Mouse (Mus musculus) heart, adult 8-10 months (tissue): Measurements from ENCODE around the gene Olfr705. TPM values are rescaled to one million over a fixed set of nuclear protein-coding genes. Genes with fewer than 3 reads are reported as not detected.
"Not testable (repeated sequence)": the region's sequence is repeated elsewhere in the genome, so short reads cannot be mapped to it uniquely, and the experiment has no call there.

ENCODE experiments used
- DNase-seq: peaks from one replicate; pipeline ENCODE4 v3.0.0; 2022; ENCODE audit warnings: low spot score
- total RNA-seq, 4 experiments: library from RNA; stranded (reverse); gene quantifications; 2 replicates each; pipeline ENCODE4 v1.2.4; 2022

Olfr705 gene
- not detected for total RNA-seq

GRCm38 (mm10) chr7:106876791-106877190, at the start of gene Olfr705:
Gene Olfr705, minus strand, starts transcription at chr7:106876891.
- no peak for DNase-seq

- not testable (repeated sequence) for DNase-seq
Observed at GRCm38 (mm10) chr7:106920961-106921360, 44.3 kb upstream of the Olfr705 start.

GRCm38 (mm10) chr7:106907676-106908075, 31.0 kb upstream of the Olfr705 start, which contains the start of gene Olfr1532-ps1:
Gene Olfr1532-ps1, plus strand, starts transcription at chr7:106908001.
- no peak for DNase-seq

- DNase-seq: not testable (repeated sequence)
Observed at GRCm38 (mm10) chr7:106901141-106901540, 24.4 kb upstream of the Olfr705 start, which contains the start of gene Olfr707. Gene Olfr707, minus strand, starts transcription at chr7:106901241.

GRCm38 (mm10) chr7:106888062-106888461, 11.4 kb upstream of the Olfr705 start, which contains the start of gene Olfr706:
Gene Olfr706, minus strand, starts transcription at chr7:106888162.
- no peak for DNase-seq

- DNase-seq: no peak
Observed at GRCm38 (mm10) chr7:106862885-106863284, 13.8 kb downstream of the Olfr705 start, which contains the start of gene Olfr704. Gene Olfr704, plus strand, starts transcription at chr7:106863185.

GRCm38 (mm10) chr7:106843060-106843459, 33.6 kb downstream of the Olfr705 start, which contains the start of gene Olfr703:
Gene Olfr703, plus strand, starts transcription at chr7:106843360.
- no peak for DNase-seq

- no peak for DNase-seq
Observed at GRCm38 (mm10) chr7:106833793-106834192, 42.9 kb downstream of the Olfr705 start, which contains the start of gene Olfr702. Gene Olfr702, minus strand, starts transcription at chr7:106833893.

Other genes starting within 250 kb of the Olfr705 start
- gene Olfr693, start 196.3 kb downstream of the Olfr705 start, total RNA-seq: not detected
- not detected for gene Olfr694, start 185.1 kb downstream of the Olfr705 start, total RNA-seq
- not detected for gene Olfr695, start 160.5 kb downstream of the Olfr705 start, total RNA-seq
- not detected for gene Olfr697, start 134.4 kb downstream of the Olfr705 start, total RNA-seq
- gene Olfr698, start 121.5 kb downstream of the Olfr705 start, total RNA-seq: not detected
- not detected for gene Olfr699, start 83.7 kb downstream of the Olfr705 start, total RNA-seq
- gene Olfr700, start 68.1 kb downstream of the Olfr705 start, total RNA-seq: not detected
- not detected for gene Olfr701, start 62.8 kb downstream of the Olfr705 start, total RNA-seq
- not detected for gene Olfr702, start 43.0 kb downstream of the Olfr705 start, total RNA-seq
- gene Olfr703, start 33.5 kb downstream of the Olfr705 start, total RNA-seq: not detected
- not detected for gene Olfr704, start 13.7 kb downstream of the Olfr705 start, total RNA-seq
- not detected for gene Olfr706, start 11.3 kb upstream of the Olfr705 start, total RNA-seq
- gene Olfr707, start 24.4 kb upstream of the Olfr705 start, total RNA-seq: not detected
- gene Olfr1532-ps1, start 31.1 kb upstream of the Olfr705 start, total RNA-seq: not detected
- not detected for gene Olfr709-ps1, start 55.3 kb upstream of the Olfr705 start, total RNA-seq
- not detected for gene Olfr710, start 71.4 kb upstream of the Olfr705 start, total RNA-seq
- not detected for gene Olfr6, start 87.0 kb upstream of the Olfr705 start, total RNA-seq
- gene Olfr711, start 98.6 kb upstream of the Olfr705 start, total RNA-seq: not detected
- not detected for gene Olfr2, start 129.2 kb upstream of the Olfr705 start, total RNA-seq
- not detected for gene Olfr713, start 154.3 kb upstream of the Olfr705 start, total RNA-seq
- not detected for gene Olfr714, start 194.1 kb upstream of the Olfr705 start, total RNA-seq
- gene Olfr17, start 216.3 kb upstream of the Olfr705 start, total RNA-seq: not detected
- not detected for gene Olfr715b, start 233.5 kb upstream of the Olfr705 start, total RNA-seq